Mouse (Mus musculus) T-cell, adult 2 months (primary cell): ENCODE results near the gene Map1lc3b.
A peak's percentile ranks its signal among the peaks of the same experiment; 100 is the strongest.

Experiments used
- DNase-seq: peaks from one replicate; pipeline ENCODE4 v3.0.0; 2022; ENCODE audit warnings: low spot score

Gene Map1lc3b

GRCm38 (mm10) chr8:121590203-121591177, at the start of gene Map1lc3b:
Gene Map1lc3b, plus strand, starts transcription at chr8:121590361.
- DNase-seq, result peak; percentile 96

DNA sequence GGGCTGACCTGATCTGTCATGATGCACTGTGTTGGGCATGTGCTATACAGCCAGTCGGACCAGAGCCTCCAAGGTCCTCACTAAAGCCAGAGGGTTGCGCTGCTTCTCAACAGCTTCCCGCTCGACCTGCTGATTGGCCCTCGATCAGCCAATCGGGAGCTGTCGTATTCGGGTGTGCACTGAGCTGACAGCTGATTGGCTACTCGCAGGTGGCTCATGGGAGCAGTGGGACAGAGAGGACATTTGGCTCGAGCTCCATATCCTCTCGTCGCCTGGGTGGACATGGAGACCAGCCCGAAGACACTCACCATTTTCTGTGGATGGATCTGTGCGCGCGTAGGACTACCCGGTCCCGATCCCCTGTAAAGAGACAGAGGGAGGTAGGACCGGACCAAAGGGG, 48.3 kb upstream of the Map1lc3b start:
- DNase-seq, result no peak

DNA sequence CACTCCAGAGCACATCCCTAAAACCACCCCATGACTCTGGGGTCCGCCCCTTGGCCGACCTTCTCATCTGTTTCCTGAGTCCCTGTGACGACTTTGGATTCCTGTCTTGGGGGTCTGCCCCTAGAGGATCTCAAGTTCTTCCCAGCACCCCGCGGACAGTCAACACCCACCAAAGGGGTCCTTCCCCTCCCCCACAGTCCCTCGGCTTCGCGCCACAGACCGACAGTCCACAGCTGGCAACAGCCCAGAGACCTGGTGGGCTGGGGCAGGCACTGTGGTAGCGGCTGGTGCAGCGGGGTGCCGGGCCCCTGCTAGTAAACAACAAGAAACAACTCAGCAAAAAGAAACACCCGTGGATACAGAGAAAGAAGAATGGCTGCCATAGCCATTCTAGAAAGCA, 47.3 kb upstream of the Map1lc3b start:
- no peak for DNase-seq

GRCm38 (mm10) chr8:121544276-121544785, 45.8 kb upstream of the Map1lc3b start, which contains the start of gene 1700018B08Rik:
Gene 1700018B08Rik, minus strand, starts transcription at chr8:121544320.
- no peak for DNase-seq

GRCm38 (mm10) chr8:121544936-121545335, 45.2 kb upstream of the Map1lc3b start:
- no peak for DNase-seq

DNA sequence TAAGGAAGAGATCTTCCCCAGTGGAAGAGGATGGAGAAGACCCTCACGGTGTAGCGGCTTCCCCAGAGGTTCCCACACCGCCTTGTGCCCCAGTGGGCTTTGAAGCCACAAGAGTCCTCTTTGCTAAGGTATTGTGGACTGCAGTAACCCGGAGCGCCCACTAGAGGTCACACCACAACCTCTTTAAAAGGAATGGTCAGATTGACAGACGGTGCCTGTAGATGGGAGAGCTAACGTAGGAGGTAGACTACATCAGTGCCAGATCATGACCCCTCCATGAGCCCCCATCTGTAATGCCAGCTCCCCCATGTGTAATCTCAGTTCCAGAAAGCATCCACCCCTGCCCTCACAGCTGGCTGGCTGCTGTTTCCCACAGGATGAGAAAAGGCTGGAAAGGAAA, 43.0 kb upstream of the Map1lc3b start:
- peak; percentile 65 for DNase-seq

- DNase-seq, result no peak
Observed at GRCm38 (mm10) chr8:121550056-121550455, 40.1 kb upstream of the Map1lc3b start.

- DNase-seq, result no peak
Observed at GRCm38 (mm10) chr8:121551065-121551985, 38.8 kb upstream of the Map1lc3b start.

GRCm38 (mm10) chr8:121552506-121552905, 37.7 kb upstream of the Map1lc3b start:
- DNase-seq, result no peak

DNA sequence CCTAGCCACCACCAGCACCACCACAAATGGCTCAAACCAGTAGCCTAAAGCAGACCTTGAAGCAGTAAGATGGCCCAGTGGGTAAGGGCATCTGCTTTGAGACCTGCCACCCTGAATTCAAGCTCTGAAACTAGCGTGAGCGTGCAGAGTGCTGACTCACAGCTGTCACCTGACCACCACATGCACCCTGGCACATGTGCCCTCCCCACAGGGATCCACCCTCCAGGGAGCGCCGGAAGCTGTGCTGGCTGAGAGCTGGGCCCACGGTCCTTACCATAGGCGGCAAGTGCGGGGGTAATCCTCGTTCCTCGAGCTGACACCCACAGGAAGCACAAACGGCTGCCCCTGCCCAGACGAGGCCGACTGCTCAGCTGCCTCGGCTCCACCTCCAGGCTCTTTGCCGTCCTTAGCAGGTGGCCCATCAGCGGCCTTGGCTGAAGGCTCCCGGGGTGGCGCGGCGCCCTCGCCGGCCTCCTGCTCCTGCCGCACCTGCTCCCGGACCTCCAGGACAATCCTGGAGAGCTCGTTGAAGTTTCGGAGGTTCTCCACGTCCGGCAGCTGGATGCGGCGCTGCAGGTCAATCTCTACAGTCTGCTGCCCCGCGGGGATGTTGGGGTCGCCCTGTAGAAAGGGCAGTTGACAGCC, 36.2 kb upstream of the Map1lc3b start:
- no peak for DNase-seq

DNA sequence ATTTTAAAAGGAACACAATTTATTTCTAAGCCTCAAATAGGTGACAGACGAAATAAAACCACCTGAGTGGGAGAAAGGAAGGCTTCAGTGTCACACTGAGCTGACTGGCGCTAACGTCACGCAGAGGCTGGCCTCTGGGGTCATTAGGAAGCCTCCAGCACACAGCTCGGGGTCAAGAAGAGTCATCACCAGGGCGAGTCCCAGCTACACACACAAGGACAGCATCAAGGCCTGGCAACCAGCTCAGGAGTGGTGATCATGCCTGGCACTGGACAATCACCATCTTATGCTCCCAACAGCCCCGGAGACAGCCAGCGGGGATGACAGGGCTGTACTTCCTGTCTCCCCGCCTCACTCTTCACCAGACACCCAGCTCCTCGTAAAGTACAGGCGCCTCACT, 32.4 kb upstream of the Map1lc3b start:
- DNase-seq, result no peak

DNA sequence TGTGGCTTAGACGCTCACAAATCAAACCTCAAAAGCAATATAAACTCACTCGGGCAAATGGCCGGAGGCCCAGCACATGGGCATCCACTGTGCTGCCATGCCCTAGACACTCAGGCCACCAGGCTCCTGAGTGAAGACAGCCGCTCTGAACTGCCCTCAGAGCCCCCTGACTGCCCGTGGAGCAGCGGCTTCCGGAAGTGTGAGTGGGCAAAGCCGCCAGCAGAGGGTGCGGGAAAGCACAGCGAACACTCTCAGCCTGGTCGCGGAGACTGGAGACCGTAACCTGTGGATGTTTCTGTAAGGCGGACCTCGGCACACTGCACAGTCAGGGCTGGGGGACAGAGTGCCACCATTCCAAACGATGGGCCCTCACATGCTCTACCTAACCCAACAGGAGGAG, 31.6 kb upstream of the Map1lc3b start:
- no peak for DNase-seq

- DNase-seq, result no peak
Observed at GRCm38 (mm10) chr8:121559801-121560200, 30.4 kb upstream of the Map1lc3b start.

DNA sequence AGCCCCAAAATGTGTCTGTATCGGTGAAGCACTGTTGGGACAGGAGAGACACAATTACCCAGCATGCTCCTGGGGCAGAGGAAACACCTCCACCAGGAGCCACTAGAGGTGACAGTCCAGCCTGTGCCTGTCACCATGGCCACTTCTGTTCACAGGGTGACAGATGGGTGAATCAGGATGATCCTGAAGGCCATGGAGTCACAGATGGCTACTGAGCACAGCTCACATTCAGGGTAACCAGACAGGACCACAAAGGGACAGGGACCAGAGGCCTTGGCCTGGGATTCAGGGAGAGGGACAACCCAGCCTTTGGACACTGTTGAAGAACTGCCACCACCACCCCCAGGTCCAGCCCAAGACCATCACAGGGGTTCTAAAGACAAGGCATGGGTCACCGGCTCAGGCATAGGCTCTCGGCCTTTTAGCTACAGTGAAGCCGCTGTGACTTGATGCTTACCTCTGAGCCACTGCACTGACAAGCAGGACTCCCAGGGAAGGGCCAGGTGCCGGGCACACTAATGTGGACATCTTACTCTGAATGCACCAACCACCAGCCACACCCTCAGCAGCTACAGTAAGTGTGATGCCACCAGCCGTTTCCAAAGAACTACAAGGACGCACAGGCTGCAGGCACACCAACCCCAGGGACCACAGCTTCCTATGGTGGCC, 29.6 kb upstream of the Map1lc3b start:
- no peak for DNase-seq

DNA sequence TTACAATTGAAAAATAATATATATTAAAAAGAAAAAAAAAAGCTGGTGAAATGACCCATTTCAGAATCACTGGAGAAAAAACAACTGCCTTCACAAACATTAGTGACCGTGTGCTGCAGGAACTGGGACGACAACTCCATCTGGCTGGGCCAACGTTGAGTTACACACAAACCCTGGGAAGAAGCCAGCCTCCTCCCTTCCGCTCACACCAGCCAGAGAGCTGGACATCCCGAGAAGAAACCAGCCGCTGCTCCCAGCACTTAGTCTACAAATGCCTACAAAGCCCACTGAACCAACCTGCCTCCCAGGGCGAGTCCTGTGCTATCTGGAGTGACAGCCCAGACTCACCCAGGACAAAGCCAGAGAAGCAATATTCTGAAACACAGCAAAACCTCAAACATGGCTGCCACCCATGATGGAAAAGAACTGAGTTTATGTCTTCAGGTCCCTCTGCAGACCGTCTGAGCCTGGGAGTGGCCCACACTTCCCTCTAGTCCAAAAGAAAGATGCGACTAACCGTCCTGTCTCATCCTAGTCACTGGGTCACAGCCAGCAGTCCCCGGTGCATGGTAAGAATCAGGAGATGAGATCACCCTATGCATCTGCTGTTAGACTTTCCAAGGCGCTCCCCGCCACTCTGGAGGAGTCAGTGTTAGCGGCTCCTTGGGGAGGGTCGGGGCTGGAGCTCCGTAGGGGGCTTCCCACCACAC, 28.4 kb upstream of the Map1lc3b start:
- DNase-seq, result no peak

- DNase-seq, result no peak
Observed at GRCm38 (mm10) chr8:121562941-121563351, 27.2 kb upstream of the Map1lc3b start.

DNA sequence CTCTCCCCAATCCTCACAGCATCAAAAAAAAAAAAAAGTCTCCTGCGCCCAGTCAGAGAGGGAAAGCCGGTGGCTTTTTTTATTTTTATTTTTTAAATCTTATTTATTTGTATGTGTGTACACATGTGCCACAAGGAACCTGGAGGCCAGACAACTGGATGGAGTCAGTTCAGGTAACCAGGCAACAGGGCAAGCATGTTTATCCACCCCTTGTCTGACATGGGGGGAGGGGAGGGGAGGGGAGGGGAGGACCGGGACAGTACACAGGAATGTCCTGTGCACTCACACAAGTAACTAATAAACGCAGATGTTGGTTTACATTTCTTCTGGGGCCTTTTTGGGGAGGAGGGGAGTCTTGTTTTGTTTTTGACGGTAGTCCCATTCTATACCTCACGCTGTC, 26.5 kb upstream of the Map1lc3b start:
- DNase-seq, result no peak

GRCm38 (mm10) chr8:121568321-121568720, 21.8 kb upstream of the Map1lc3b start:
- DNase-seq, result no peak

DNA sequence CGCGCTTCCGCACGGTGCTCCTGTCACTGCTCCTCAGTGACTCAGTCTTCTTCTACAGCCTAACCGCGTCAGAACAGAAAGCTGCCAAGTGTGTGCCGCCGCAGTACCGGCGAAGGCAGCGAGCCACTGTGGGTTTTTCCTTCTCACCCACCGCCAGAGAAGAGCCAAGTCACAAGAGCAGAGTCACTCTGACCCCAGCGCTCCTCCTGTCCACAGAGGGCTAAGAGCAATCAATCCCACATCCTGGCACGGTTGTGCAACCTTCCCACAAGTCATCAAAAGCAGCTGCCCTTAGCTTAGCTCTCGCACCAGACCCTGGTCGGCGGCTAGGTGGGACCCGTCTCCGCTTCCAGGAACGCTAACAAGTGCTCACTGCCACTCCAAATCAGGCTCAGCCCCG, 19.8 kb upstream of the Map1lc3b start:
- DNase-seq, result no peak

- DNase-seq, result no peak
Observed at GRCm38 (mm10) chr8:121570801-121571200, 19.4 kb upstream of the Map1lc3b start.

DNA sequence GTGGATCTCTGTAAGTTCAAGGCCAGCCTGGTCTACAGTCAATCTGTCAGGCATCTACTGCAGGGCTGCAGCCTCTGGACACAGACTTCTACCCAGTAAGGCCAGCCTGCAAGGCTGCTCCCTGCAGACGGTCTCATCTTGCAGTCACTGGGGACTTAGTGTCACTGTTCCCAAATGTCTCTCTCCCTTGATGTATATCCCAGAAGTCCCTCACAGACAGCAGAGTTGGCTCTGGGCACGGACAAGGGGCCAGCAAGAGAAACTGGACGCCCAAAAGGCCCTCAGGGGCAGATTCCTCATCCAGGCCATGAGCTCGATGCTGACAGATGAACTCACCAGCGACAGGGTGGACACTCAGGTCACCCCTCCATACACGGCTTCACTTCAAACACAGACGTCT, 18.0 kb upstream of the Map1lc3b start:
- no peak for DNase-seq
